Mouse (Mus musculus): Measurements from ENCODE around the gene Tcf19.
"Not testable (repeated sequence)": the region's sequence is repeated elsewhere in the genome, so short reads cannot be mapped to it uniquely, and the experiment has no call there.

- TF ChIP-seq CTCF, EP300 (IDR thresholded peaks at IDR 0.05; ENCODE audit: low read depth): not testable (repeated sequence)
Measured at GRCm38 (mm10) chr17:35508279-35508678, 8.3 kb downstream of the Tcf19 start.

All from liver, embryonic 14.5 days (tissue).